Mouse (Mus musculus) spleen, embryonic (tissue): ENCODE results near the gene Wdr91.

Source experiments
- CTCF ChIA-PET: fragments of 350-600 bp; sonication (Branson Sonifier 250); formaldehyde crosslinking; loops from one replicate; lab custom pipeline; 2022; lab: Charles Lee

Gene Wdr91

GRCm38 (mm10) chr6:34863786-34864514 is 46.7 kb downstream of the Wdr91 start:
- CTCF ChIA-PET = interaction anchor here (0.6 to 0.8 kb wide), 2 partner anchors 15 kb away, joined by 3 read pairs; no protein-coding TSS in a partner anchor

GRCm38 (mm10) chr6:34862791-34863403 is 47.8 kb downstream of the Wdr91 start, which contains the start of gene Tmem140:
Gene Tmem140 (plus strand): TSS chr6:34863146.
- CTCF ChIA-PET = interaction anchor here (0.6 kb wide), 1 partner anchor 12 kb away, joined by 3 read pairs; no protein-coding TSS in a partner anchor

- CTCF ChIA-PET = interaction anchor here (0.6 to 0.7 kb wide), 2 partner anchors 12 to 18 kb away, joined by 3 read pairs; no protein-coding TSS in a partner anchor
Measured at GRCm38 (mm10) chr6:34862381-34862780, 48.3 kb downstream of the Wdr91 start.

GRCm38 (mm10) chr6:34861546-34862053 is 49.1 kb downstream of the Wdr91 start:
- CTCF ChIA-PET = interaction anchor here (0.7 kb wide), 1 partner anchor 19 kb away, joined by 3 read pairs; no protein-coding TSS in a partner anchor

- CTCF ChIA-PET = no interaction called here
Measured at GRCm38 (mm10) chr6:34832352-34832751, 78.3 kb downstream of the Wdr91 start.
